Mouse (Mus musculus) left cerebral cortex, adult 8-10 months (tissue): ENCODE measurements around the gene Zmiz1. TPM values are rescaled to one million over a fixed set of nuclear protein-coding genes. Genes with fewer than 3 reads are reported as not detected.

Source experiments
- DNase-seq, 2 experiments: peaks; one replicate each; pipeline ENCODE4 v3.0.0; 2022; ENCODE audit warnings: low spot score in 2 of 2
- total RNA-seq, 4 experiments: library from RNA; stranded (reverse); gene quantifications; 2 replicates each; pipeline ENCODE4 v1.2.4; 2022

The Zmiz1 gene
- total RNA-seq, 4 experiments from 2014 or later, result 90.1 to 94.2 (median 92.3) TPM

GRCm38 (mm10) chr14:25489336-25490078 lies 30.5 kb downstream of the Zmiz1 start:
- DNase-seq, result no peak

- no peak for DNase-seq
Measured at GRCm38 (mm10) chr14:25491961-25492360, 33.0 kb downstream of the Zmiz1 start.

GRCm38 (mm10) chr14:25492567-25493279 lies 33.7 kb downstream of the Zmiz1 start:
- DNase-seq, result no peak

GRCm38 (mm10) chr14:25493301-25494241 lies 34.6 kb downstream of the Zmiz1 start:
- no peak for DNase-seq

DNA sequence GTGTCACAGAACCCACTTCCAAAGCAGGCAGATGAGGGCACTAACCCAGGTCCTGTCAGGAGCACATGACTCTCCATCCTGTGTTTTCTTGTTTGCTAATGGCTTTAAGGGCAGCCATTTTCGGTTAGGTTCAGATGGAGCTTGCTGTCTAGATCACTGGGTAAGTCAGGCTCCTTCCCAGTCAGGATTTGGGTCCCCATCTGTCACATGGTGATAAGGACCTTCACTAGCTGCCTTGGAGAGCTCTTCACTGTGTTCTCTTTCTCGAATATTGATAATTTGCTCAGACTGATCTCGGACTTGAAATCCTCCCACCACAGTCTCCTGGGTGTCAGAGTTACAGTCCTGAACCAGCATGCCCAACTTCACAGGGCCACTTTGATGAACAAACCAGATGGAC lies 35.8 kb downstream of the Zmiz1 start:
- no peak for DNase-seq

DNA sequence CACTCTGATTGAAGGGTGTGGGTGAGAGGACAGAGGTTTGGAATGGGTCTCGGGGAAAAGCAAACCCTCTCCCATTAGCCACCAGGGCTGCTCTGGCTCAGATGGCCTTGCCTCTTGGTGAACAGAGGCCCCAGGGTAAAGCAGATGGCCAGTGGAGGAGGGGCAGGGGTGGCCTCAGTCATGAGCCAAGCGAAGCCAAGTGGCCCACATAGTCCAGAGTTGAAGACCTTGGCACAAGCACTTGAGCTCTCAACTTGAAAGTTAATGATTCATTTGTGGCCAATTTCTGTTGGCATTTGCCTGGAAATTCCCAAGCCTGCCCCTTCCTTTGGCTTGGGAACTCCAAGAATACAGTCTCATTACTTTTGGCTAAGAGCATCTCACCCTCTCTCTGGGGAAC lies 37.1 kb downstream of the Zmiz1 start:
- DNase-seq, result peak in 1 of 2 experiments; percentile 69

DNA sequence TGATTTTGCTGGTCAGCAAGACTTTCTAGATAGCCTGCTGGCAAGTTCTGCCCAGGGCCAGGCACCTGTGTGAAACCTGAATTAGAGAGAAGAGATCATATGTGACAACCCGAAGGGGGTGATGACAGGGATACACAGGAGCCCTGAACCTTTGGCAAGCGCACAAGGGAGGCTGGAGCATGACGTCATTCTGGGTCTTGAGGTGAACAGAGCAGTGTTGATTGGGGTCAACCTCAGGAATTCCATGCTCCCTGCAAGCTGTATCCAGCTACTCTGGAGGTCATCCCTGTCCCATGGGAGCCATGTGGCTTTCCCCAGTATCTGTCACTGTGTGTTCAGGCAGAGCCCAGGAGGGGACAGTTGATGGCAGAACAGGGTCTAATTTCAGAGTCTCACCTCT lies 38.0 kb downstream of the Zmiz1 start:
- no peak for DNase-seq

GRCm38 (mm10) chr14:25497596-25497995 lies 38.6 kb downstream of the Zmiz1 start:
- no peak for DNase-seq

GRCm38 (mm10) chr14:25498367-25498766 lies 39.4 kb downstream of the Zmiz1 start:
- DNase-seq, result no peak

- DNase-seq, result no peak
Measured at GRCm38 (mm10) chr14:25499526-25499925, 40.5 kb downstream of the Zmiz1 start.

DNA sequence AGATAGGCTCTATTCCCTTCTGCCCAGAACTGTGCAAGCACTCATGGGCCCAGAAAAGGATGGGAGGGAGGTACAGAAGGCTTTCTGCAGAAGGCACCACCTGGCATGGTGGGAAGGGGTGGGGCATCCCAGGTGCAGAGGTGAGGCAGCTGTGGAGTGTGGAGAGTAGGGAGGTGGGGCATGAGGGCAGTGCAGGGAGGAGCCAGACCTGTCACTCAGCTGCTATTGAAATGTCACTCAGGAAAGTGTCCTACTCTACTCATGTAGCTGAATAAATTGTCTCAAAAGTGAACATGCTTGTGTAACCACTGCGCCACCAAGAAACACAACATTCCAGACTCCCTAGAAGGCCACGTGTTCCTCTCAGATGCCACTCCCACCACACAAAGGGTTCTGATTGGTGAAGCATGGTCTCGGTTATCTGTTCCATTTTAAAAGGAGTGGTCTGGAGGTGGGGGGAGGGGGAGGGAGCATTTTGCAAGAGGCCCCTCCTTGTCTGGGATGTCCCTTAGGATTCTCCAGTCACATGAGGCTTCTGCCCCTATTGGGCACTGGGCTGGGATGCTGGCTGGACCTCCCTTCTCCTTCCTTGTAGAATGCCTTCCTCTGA lies 41.6 kb downstream of the Zmiz1 start:
- DNase-seq, result no peak

- no peak for DNase-seq
Measured at GRCm38 (mm10) chr14:25501481-25501880, 42.5 kb downstream of the Zmiz1 start.

- no peak for DNase-seq
Measured at GRCm38 (mm10) chr14:25502355-25502754, 43.4 kb downstream of the Zmiz1 start.

GRCm38 (mm10) chr14:25504241-25504640 lies 45.3 kb downstream of the Zmiz1 start:
- no peak for DNase-seq

- DNase-seq, result no peak
Measured at GRCm38 (mm10) chr14:25505201-25505671, 46.3 kb downstream of the Zmiz1 start.

DNA sequence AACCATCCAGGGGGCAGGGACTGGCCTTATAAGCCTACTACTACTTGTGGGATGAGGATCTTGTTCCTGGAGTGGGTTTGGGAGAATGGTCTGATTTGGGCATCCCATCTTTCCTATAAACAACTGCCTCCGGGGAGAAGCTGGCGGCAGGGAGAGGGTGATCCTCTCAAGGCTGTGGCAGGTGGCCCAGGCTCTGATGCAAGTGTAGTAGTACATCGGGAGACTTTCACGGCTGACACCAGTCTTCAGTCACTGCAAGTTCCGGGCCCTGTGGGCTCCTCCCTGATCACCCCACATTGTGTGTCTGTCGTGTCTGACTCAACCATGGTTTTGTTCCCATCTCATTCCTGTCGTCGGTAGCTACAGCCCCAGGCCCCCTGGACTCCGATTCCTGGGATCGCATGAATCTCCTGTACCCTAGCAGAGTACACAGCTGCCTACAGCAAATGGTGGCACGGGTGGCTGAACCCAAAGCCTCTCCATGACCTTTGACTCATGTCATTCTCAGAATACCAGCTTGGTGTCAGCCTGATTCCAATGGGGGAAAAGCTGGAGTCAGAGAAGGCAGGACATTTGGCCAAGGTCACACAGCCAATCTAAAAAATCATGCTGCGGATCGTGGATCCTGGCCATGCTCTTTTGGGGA lies 49.2 kb downstream of the Zmiz1 start:
- DNase-seq, result no peak

GRCm38 (mm10) chr14:25508757-25509139 lies 49.8 kb downstream of the Zmiz1 start:
- DNase-seq, result no peak

GRCm38 (mm10) chr14:25509450-25510129 lies 50.6 kb downstream of the Zmiz1 start:
- no peak for DNase-seq

DNA sequence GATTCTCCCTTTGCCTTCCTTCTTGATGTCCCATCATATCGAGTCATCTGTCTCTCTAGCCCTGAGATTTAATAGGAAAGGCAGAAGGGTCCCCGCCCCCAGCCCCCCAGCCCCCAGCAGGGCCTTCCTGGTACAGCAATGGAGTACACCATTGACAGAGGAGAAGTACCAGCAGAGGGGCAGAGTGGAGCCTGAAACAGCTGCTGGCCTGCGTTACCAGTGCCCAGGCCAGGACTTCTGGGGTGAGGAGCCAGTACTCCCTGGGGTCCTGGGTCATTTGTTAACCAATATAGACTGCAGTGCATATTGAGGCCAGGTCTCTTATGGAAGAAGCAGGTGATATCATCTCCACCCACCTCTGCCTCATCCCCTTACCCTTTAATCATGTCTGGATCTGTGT lies 51.4 kb downstream of the Zmiz1 start:
- DNase-seq, result no peak

DNA sequence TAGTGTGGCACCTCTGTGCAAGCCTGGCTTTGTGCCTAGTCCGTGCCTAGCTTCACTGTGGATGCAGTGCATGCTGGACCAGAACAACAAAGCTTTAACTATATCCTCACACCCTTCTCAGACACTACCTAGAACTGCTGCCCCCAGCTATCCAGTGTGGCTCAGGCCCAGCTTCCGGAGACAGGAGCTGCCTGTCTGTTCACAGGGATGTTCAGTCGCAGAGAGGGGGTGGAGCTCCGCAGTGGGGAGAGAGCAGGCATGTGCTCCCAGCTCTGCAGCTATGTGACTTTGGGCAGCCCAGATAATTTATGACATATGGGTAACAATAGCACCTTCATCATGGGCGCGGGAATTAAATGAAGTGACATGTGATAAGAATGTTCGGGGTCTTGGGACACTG lies 52.0 kb downstream of the Zmiz1 start:
- DNase-seq, result no peak
